Mouse (Mus musculus) brain, embryonic 14.5 days (tissue): ENCODE results near the gene Dap3.

Experiments
- CTCF ChIP-seq: fragments of 200-500 bp; IDR thresholded peaks from 2 replicates; pipeline ENCODE4 v1.5.1; 2012; ENCODE audit warnings: inconsistent platforms, mild to moderate bottlenecking, moderate library complexity, borderline replicate concordance; ENCODE audit not compliant: insufficient read depth, insufficient read length; ENCODE audit errors: extremely low read depth
- POLR2A ChIP-seq: fragments of 200-500 bp; IDR thresholded peaks from 2 replicates; pipeline ENCODE4 v1.6.1; 2012; ENCODE audit warnings: mild to moderate bottlenecking, inconsistent platforms, borderline replicate concordance; ENCODE audit not compliant: poor library complexity, insufficient read depth, insufficient read length, severe bottlenecking; ENCODE audit errors: extremely low read depth

- TF ChIP-seq POLR2A (peak; percentile 81), CTCF (no peak)
Observed at GRCm38 (mm10) chr3:88913511-88914383, 37.2 kb downstream of the Dap3 start, which contains the start of gene Msto1.
